Mouse (Mus musculus) hindbrain, embryonic 11.5 days (tissue): ENCODE measurements around the gene Arhgef2. TPM values are rescaled to one million over a fixed set of nuclear protein-coding genes. Genes with fewer than 3 reads are reported as not detected.
"Not testable (repeated sequence)": the region's sequence is repeated elsewhere in the genome, so short reads cannot be mapped to it uniquely, and the experiment has no call there.

Experiments used
- ATAC-seq: fragments of 200-750 bp; cut with Nextera tagmentation; 2 replicates; pipeline ENCODE4 v1.8.0; 2017; ENCODE audit warnings: mild to moderate bottlenecking, moderate TSS enrichment, moderate library complexity; ENCODE audit not compliant: low FRiP score
- DNase-seq: peaks from one replicate; pipeline ENCODE4 v3.0.0-alpha.2; 2015; ENCODE audit warnings: low spot score
- H3K27ac ChIP-seq: fragments of 300-500 bp; sonication (generic); 2 replicates; pipeline ENCODE4 v1.5.1; 2014; ENCODE audit warnings: mild to moderate bottlenecking, low read depth, low read length
- H3K27me3 ChIP-seq: fragments of 300-500 bp; sonication (generic); 2 replicates; pipeline ENCODE4 v1.6.1; 2014; ENCODE audit warnings: mild to moderate bottlenecking, low read length, moderate library complexity, mixed read lengths; ENCODE audit not compliant: control insufficient read depth, insufficient read depth
- H3K36me3 ChIP-seq: fragments of 300-500 bp; sonication (generic); 2 replicates; pipeline ENCODE4 v1.6.1; 2014; ENCODE audit warnings: mild to moderate bottlenecking, low read length, moderate library complexity, mixed read lengths; ENCODE audit not compliant: control insufficient read depth, insufficient read depth
- H3K4me1 ChIP-seq: fragments of 300-500 bp; sonication (generic); replicated peaks from 2 replicates; pipeline ENCODE4 v1.6.1; 2014; ENCODE audit warnings: low read length, mixed read lengths; ENCODE audit not compliant: control insufficient read depth, insufficient read depth
- H3K4me2 ChIP-seq: fragments of 300-500 bp; sonication (generic); replicated peaks from 2 replicates; pipeline ENCODE4 v1.6.1; 2014; ENCODE audit warnings: mild to moderate bottlenecking, low read depth, low read length
- H3K4me3 ChIP-seq: fragments of 300-500 bp; sonication (generic); 2 replicates; pipeline ENCODE4 v1.5.1; 2014; ENCODE audit warnings: low read depth, low read length
- H3K9ac ChIP-seq: fragments of 300-500 bp; sonication (generic); 2 replicates; pipeline ENCODE4 v1.6.1; 2014; ENCODE audit warnings: low read depth, low read length
- H3K9me3 ChIP-seq: fragments of 300-500 bp; sonication (generic); 2 replicates; pipeline ENCODE4 v1.6.1; 2016; ENCODE audit warnings: low read length; ENCODE audit not compliant: control insufficient read depth
- WGBS: fragments of 180-500 bp; shearing (Covaris S2); extraction: QIAGEN DNeasy Blood & Tissue Kit; methylation state at CpG from one replicate; pipeline ENCODE4 v1.1.7; 2014; 5-methylcytosine and 5-hydroxymethylcytosine counted together
- polyA plus RNA-seq: library from polyadenylated mRNA; unstranded; fragments of >200 nt; fragmentation: Nextera tagmentation; extraction: Ambion mirVana; gene quantifications from 2 replicates; pipeline ENCODE4 v1.2.1, GENCODE M21; 2014

Arhgef2 gene
- polyA plus RNA-seq = 149 and 181 TPM in 2 replicates

DNA sequence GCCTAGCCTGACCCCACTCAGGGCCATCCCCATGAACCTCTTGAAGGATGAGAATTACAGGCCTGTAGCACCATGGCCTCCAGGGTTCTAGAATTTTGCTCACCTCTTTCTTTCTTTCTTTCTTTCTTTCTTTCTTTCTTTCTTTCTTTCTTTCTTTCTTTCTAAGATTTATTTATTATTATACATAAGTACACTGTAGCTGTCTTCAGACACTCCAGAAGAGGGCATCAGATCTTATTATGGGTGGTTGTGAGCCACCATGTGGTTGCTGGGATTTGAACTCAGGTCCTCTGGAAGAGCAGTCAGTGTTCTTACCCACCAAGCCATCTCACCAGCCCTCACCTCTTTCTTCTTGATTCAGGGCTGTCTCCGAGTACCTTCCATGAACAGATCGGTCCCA, at the start of gene Arhgef2:
TSS of gene Arhgef2 (plus strand) at position 301 of the 400 bp plus-strand sequence.
- H3K4me3 ChIP-seq, ATAC-seq, H3K36me3 ChIP-seq, H3K9me3 ChIP-seq, H3K4me1 ChIP-seq, H3K27me3 ChIP-seq, H3K9ac ChIP-seq, H3K4me2 ChIP-seq, DNase-seq, H3K27ac ChIP-seq: not testable (repeated sequence)
- 90% methylated on average over 2 of the region's 2 CpGs for WGBS

- DNase-seq (no peak), ATAC-seq (no peak)
- Histone ChIP-seq H3K9me3 (no peaks in the 10 kb centered on the region), H3K9ac (no peak overlapping the region), H3K27ac (no peak overlapping the region), H3K4me1 (peaks cover 2% of the 10 kb centered on the region; the same call in 1 of the 2 replicates), H3K36me3 (peaks cover 12% of the 10 kb centered on the region; the same call in 1 of the 2 replicates), H3K4me3 (no peak overlapping the region), H3K4me2 (no peak overlapping the region), H3K27me3 (no peaks in the 10 kb centered on the region)
- 94% methylated on average over 8 of the region's 8 CpGs for WGBS
Measured at GRCm38 (mm10) chr3:88556616-88557015, 49.1 kb upstream of the Arhgef2 start.

GRCm38 (mm10) chr3:88559596-88559995, 46.2 kb upstream of the Arhgef2 start:
- H3K4me3 ChIP-seq = no peak overlapping the region

DNA sequence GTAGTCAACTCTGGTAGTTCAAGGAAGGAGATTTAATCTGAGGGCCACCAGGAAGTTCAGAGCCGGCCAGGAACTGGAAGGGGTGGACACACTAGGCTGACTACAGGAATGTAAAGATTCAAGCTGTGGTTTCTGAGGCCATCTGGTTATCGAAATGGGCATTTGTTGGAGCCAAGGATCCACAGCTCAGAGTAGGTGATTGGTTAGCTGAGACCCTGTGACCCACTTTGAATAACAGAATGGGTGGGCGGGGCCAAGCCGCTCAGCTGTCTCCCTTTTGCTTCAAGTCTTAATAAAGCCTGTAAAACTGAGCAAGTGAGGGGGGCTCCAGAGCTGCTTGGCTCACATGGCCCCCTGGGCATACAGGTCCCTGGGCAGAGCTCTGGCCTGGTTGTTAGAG, 43.8 kb upstream of the Arhgef2 start:
- no peak for DNase-seq
- peaks cover 20% of the 10 kb centered on the region for H3K36me3 ChIP-seq
- H3K9me3 ChIP-seq = no peaks in the 10 kb centered on the region
- ATAC-seq = peak; percentile 71
- H3K27ac ChIP-seq = no peak overlapping the region
- H3K4me3 ChIP-seq = no peak overlapping the region
- 67% methylated on average over 4 of the region's 4 CpGs for WGBS
- no peaks in the 10 kb centered on the region for H3K4me1 ChIP-seq
- H3K9ac ChIP-seq = no peak overlapping the region
- H3K4me2 ChIP-seq = no peak overlapping the region
- no peaks in the 10 kb centered on the region for H3K27me3 ChIP-seq

More at GRCm38 (mm10) chr3:88559596-88559995, 46.2 kb upstream of the Arhgef2 start:
- no peak overlapping the region for H3K4me2 ChIP-seq
- no peak overlapping the region for H3K27ac ChIP-seq
- DNase-seq (no peak), ATAC-seq (no peak)
- WGBS = 95% methylated on average over 9 of the region's 9 CpGs
- H3K36me3 ChIP-seq = peaks cover 18% of the 10 kb centered on the region; the same call in 1 of the 2 replicates
- H3K27me3 ChIP-seq = no peaks in the 10 kb centered on the region
- no peaks in the 10 kb centered on the region for H3K9me3 ChIP-seq
- H3K9ac ChIP-seq = no peak overlapping the region
- H3K4me1 ChIP-seq = peaks cover 2% of the 10 kb centered on the region; the same call in 1 of the 2 replicates

DNA sequence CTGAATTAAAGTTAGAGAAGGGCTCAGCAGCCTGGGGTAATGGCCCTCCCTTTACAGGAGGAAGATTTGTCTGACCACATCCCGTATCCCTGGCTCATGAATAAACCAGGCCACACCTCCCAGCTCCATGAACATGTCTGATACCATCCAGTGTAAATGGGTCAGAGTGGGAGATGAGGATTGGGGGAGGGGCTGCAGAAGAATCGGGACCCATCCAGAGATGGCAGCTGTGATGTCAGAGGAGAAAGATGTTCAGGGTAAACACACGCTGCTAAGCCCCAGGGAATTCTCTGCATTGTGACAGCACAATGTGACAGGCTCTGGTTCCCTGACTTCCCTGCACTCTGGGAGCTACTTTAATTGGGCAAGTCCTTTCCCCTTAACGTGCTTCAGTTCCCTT, 42.3 kb upstream of the Arhgef2 start:
- no peak overlapping the region for H3K4me3 ChIP-seq
- no peaks in the 10 kb centered on the region for H3K9me3 ChIP-seq
- no peaks in the 10 kb centered on the region for H3K27me3 ChIP-seq
- no peak overlapping the region for H3K27ac ChIP-seq
- H3K4me2 ChIP-seq = no peak overlapping the region
- H3K4me1 ChIP-seq = no peaks in the 10 kb centered on the region
- DNase-seq = peak; percentile 27
- peaks cover 28% of the 10 kb centered on the region for H3K36me3 ChIP-seq
- ATAC-seq = peak; percentile 34; the same call in 1 of the 2 replicates
- 75% methylated on average over 4 of the region's 4 CpGs for WGBS
- no peak overlapping the region for H3K9ac ChIP-seq

- Histone ChIP-seq H3K4me2 (no peak overlapping the region), H3K9ac (no peak overlapping the region), H3K36me3 (peaks cover 30% of the 10 kb centered on the region), H3K4me3 (no peak overlapping the region), H3K27me3 (no peaks in the 10 kb centered on the region), H3K9me3 (no peaks in the 10 kb centered on the region), H3K27ac (0 out of 2 replicates have a peak overlapping the region, but pooled peaks have one; percentile 3), H3K4me1 (no peaks in the 10 kb centered on the region)
- no peak for DNase-seq
- no peak for ATAC-seq
- 90% methylated on average over 7 of the region's 7 CpGs for WGBS
Measured at GRCm38 (mm10) chr3:88563966-88564365, 41.8 kb upstream of the Arhgef2 start.

DNA sequence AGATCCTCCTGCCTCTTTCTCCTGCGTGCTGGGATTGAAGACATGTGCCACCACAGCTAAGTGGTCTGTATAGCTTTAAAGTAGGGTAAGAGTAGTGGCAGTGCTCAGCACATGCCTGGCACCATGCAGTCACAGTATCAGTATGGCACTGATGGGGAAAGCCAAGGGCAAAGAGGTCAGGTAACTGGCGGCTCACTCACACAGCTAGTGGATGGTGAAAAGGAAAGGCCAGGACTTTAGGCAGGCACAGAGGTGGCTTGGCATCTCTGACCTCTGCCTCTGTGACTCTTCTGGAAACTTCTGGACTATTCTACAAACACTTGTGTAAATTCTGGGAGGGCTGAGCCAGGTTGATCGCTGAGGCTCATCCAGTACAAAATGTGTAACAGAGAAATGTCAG, 39.6 kb upstream of the Arhgef2 start:
- H3K9ac ChIP-seq = no peak overlapping the region
- no peaks in the 10 kb centered on the region for H3K4me1 ChIP-seq
- no peaks in the 10 kb centered on the region for H3K9me3 ChIP-seq
- H3K4me2 ChIP-seq = no peak overlapping the region
- 89% methylated on average over 3 of the region's 3 CpGs for WGBS
- H3K4me3 ChIP-seq = no peak overlapping the region
- H3K36me3 ChIP-seq = peaks cover 30% of the 10 kb centered on the region
- no peak for ATAC-seq
- H3K27ac ChIP-seq = no peak overlapping the region
- H3K27me3 ChIP-seq = no peaks in the 10 kb centered on the region
- DNase-seq = no peak

GRCm38 (mm10) chr3:88566536-88567061, 39.2 kb upstream of the Arhgef2 start:
- H3K36me3 ChIP-seq = peaks cover 30% of the 10 kb centered on the region
- no peak overlapping the region for H3K4me2 ChIP-seq
- WGBS = 89% methylated on average over 4 of the region's 4 CpGs
- no peak overlapping the region for H3K9ac ChIP-seq
- no peak for DNase-seq
- H3K4me3 ChIP-seq = no peak overlapping the region
- no peaks in the 10 kb centered on the region for H3K9me3 ChIP-seq
- ATAC-seq = no peak
- no peaks in the 10 kb centered on the region for H3K27me3 ChIP-seq
- H3K27ac ChIP-seq = no peak overlapping the region
- H3K4me1 ChIP-seq = no peaks in the 10 kb centered on the region

DNA sequence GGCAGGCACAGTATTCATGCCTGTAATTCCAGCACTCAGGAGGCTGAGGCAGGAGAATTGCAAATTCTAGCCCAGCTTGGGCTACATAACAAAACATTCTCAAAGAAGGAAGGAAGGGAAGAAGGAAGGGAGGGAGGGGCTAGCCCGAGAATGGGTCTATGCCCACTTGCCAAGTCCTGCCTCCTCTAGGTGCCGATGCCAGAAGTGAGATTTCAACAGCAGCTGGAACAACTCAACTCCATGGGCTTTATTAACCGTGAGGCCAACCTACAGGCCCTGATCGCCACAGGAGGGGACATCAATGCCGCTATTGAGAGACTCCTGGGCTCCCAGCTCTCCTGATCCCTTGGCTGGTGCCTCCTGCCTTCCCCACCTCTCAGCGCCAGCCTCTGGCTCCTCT, 37.9 kb upstream of the Arhgef2 start:
- H3K27ac ChIP-seq = no peak overlapping the region
- no peak overlapping the region for H3K4me3 ChIP-seq
- H3K9ac ChIP-seq = no peak overlapping the region
- no peaks in the 10 kb centered on the region for H3K9me3 ChIP-seq
- no peaks in the 10 kb centered on the region for H3K27me3 ChIP-seq
- H3K4me2 ChIP-seq = no peak overlapping the region
- WGBS = over 99% methylated on average over 6 of the region's 6 CpGs
- DNase-seq (no peak), ATAC-seq (no peak)
- no peaks in the 10 kb centered on the region for H3K4me1 ChIP-seq
- peaks cover 28% of the 10 kb centered on the region for H3K36me3 ChIP-seq
